Mouse (Mus musculus) lung, postnatal 0 days (tissue): ENCODE data around the gene Plekhh2.

Experiments
- CTCF ChIP-seq: IDR thresholded peaks from 2 replicates; pipeline ENCODE4 v1.5.1; 2016; ENCODE audit warnings: antibody characterized with exemption, mild to moderate bottlenecking
- EP300 ChIP-seq: IDR thresholded peaks from 2 replicates; pipeline ENCODE4 v1.6.1; 2016; ENCODE audit warnings: antibody characterized with exemption, mild to moderate bottlenecking, control low read depth

GRCm38 (mm10) chr17:84665053-84665452 lies 153.4 kb downstream of the Plekhh2 start:
- TF ChIP-seq CTCF (no peak), EP300 (no peak)
